In the genomic region with DNA sequence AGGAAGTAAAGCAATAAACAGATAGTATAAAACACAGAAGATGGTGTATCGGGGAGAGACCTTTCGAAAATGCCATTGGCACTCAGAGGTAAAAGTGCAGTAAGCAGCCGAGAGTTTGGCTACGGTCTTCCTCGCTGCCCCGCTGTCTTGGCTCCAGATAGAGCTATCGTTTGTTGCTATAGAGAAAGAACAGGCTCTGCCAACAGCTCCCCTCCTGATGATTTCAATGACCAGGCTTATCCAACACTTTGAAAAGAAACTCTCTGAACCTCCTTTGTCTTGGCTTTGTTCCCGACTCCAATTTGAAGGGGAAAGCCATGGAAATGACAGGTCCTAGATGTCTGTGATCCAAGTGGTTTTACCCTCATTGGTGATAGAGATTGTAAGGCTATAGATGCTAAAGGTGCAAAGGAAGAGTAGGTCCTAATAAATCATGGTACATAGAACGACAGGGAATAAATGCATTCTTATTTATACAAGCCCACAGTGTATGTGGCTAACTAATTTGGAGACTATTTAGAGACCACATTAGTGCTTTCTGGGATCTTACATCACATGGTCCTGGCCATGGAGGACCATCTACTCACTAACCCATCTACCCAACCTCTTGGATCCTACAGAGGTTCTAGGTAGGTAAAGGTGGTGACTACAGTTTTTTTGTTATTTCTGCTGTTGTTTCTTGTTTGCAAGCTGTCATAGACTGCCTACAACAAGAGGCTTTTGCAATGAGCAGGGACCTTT, we compare ENCODE assay signal across 17 mouse cellular contexts.
A peak's percentile ranks its signal among the peaks of the same experiment; 100 is the strongest.
DNase-seq lines count a peak whose midpoint lies in the region; ATAC-seq and TF ChIP-seq lines count a peak whose summit lies in the region.
"Had no signal": no experiment of that assay in that cellular context is flagged by ENCODE, and none has a peak within 500 bp of the region (broad histone marks: within the 10 kb centered on the region; RNA-seq: fewer than 3 reads in every experiment).

No protein-coding gene starts in this region.

- no peak overlapping the region for H3K4me3 ChIP-seq in forebrain, embryonic 14.5 days (ENCODE audit: low read depth, low read length)
- H3K4me3 ChIP-seq in forebrain, embryonic 12.5 days (replicated peaks): no peak overlapping the region
- no peak overlapping the region for H3K4me3 ChIP-seq in heart, postnatal 0 days (ENCODE audit: low read depth, low read length)
- H3K4me3 ChIP-seq in midbrain, embryonic 13.5 days (replicated peaks): no peak overlapping the region
- H3K4me3 ChIP-seq: embryonic facial prominence, embryonic 12.5 days; heart, adult 2 months; stomach, embryonic 15.5 days had no signal

- no peaks in the 10 kb centered on the region for H3K27me3 ChIP-seq in forebrain, embryonic 14.5 days (replicated peaks; ENCODE audit: control insufficient read depth, insufficient read depth, low read length)
- H3K27me3 ChIP-seq in forebrain, embryonic 12.5 days: no peaks in the 10 kb centered on the region
- H3K27me3 ChIP-seq in heart, postnatal 0 days (ENCODE audit: control insufficient read depth, insufficient read depth, low read length): no peaks in the 10 kb centered on the region
- no peaks in the 10 kb centered on the region for H3K27me3 ChIP-seq in midbrain, embryonic 13.5 days
- H3K27me3 ChIP-seq: embryonic facial prominence, embryonic 12.5 days; stomach, embryonic 15.5 days had no signal

- TF ChIP-seq EP300 in heart, postnatal 0 days (IDR thresholded peaks at IDR 0.05; ENCODE audit: low read depth): no peak

- no peak for TF ChIP-seq CTCF in heart, postnatal 0 days (IDR thresholded peaks at IDR 0.05; ENCODE audit: low read depth)

- H3K4me1 ChIP-seq in forebrain, embryonic 14.5 days (ENCODE audit: control insufficient read depth, insufficient read depth, low read length): peaks cover 12% of the 10 kb centered on the region; the same call in 1 of the 2 replicates
- H3K4me1 ChIP-seq in forebrain, embryonic 12.5 days: peaks cover 33% of the 10 kb centered on the region
- peaks cover 5% of the 10 kb centered on the region; the same call in 1 of the 2 replicates for H3K4me1 ChIP-seq in heart, postnatal 0 days (ENCODE audit: control insufficient read depth, insufficient read depth)
- peaks cover 31% of the 10 kb centered on the region for H3K4me1 ChIP-seq in midbrain, embryonic 13.5 days (replicated peaks)
- H3K4me1 ChIP-seq: embryonic facial prominence, embryonic 12.5 days; stomach, embryonic 15.5 days had no signal

- H3K4me2 ChIP-seq in forebrain, embryonic 14.5 days (ENCODE audit: low read length): 0 out of 2 replicates have a peak overlapping the region, but pooled peaks have one; percentile 2
- H3K4me2 ChIP-seq in forebrain, embryonic 12.5 days: no peak overlapping the region
- H3K4me2 ChIP-seq in heart, postnatal 0 days (ENCODE audit: low read depth, low read length): peak overlapping the region; percentile 38
- H3K4me2 ChIP-seq in midbrain, embryonic 13.5 days (replicated peaks): no peak overlapping the region
- H3K4me2 ChIP-seq: embryonic facial prominence, embryonic 12.5 days; stomach, embryonic 15.5 days had no signal

- no peak overlapping the region for H3K27ac ChIP-seq in forebrain, embryonic 14.5 days (ENCODE audit: low read depth, low read length)
- no peak overlapping the region for H3K27ac ChIP-seq in forebrain, embryonic 12.5 days
- H3K27ac ChIP-seq in heart, postnatal 0 days (ENCODE audit: low read depth): no peak overlapping the region
- H3K27ac ChIP-seq in midbrain, embryonic 13.5 days: no peak overlapping the region
- H3K27ac ChIP-seq: embryonic facial prominence, embryonic 12.5 days; heart, adult 2 months; kidney, postnatal 0 days; stomach, embryonic 15.5 days had no signal

- ATAC-seq in forebrain, embryonic 14.5 days: peak; percentile 77
- ATAC-seq in forebrain, embryonic 12.5 days (ENCODE audit: low FRiP score): no peak
- no peak; the same call in 1 of the 2 replicates for ATAC-seq in heart, postnatal 0 days (ENCODE audit: insufficient read depth, low read depth)
- peak; percentile 65 for ATAC-seq in midbrain, embryonic 13.5 days
- ATAC-seq: activated CD4-positive, CD25-positive, alpha-beta regulatory T cell, adult 4 months; intestine, embryonic 16.5 days had no signal

- no peaks in the 10 kb centered on the region for H3K9me3 ChIP-seq in forebrain, embryonic 14.5 days (replicated peaks; ENCODE audit: control insufficient read depth, low read length)
- H3K9me3 ChIP-seq in forebrain, embryonic 12.5 days: no peaks in the 10 kb centered on the region
- H3K9me3 ChIP-seq in heart, postnatal 0 days (replicated peaks; ENCODE audit: control insufficient read depth, low read length): no peaks in the 10 kb centered on the region
- H3K9me3 ChIP-seq in midbrain, embryonic 13.5 days: no peaks in the 10 kb centered on the region
- H3K9me3 ChIP-seq: embryonic facial prominence, embryonic 12.5 days; stomach, embryonic 15.5 days had no signal

- 20% methylated on average over 9 of the region's 9 CpGs for WGBS in forebrain, embryonic 14.5 days
- 35% methylated on average over 9 of the region's 9 CpGs for WGBS in forebrain, embryonic 12.5 days
- 22% methylated on average over 9 of the region's 9 CpGs for WGBS in heart, postnatal 0 days
- WGBS in midbrain, embryonic 13.5 days: 30% methylated on average over 9 of the region's 9 CpGs

- peak; percentile 89 for DNase-seq in forebrain, embryonic 14.5 days (ENCODE audit: low spot score)
- DNase-seq in heart, postnatal 0 days (ENCODE audit: low spot score): peak; percentile 30
- DNase-seq in heart, postnatal 10 days: no peak
- DNase-seq in Muller cell, postnatal 12 days (ENCODE audit: inconsistent ontology term): peak; percentile 43
- no peak for DNase-seq in urinary bladder, postnatal 14 days (ENCODE audit: low spot score)
- no peak for DNase-seq in cerebellum, postnatal 36 days
- DNase-seq: adrenal gland, postnatal 36 days; heart, adult 2 months; retina, postnatal 1 day; spleen, adult 18-20 months had no signal

- H3K9ac ChIP-seq in forebrain, embryonic 14.5 days (ENCODE audit: low read length): no peak overlapping the region
- H3K9ac ChIP-seq in forebrain, embryonic 12.5 days: no peak overlapping the region
- H3K9ac ChIP-seq in heart, postnatal 0 days (replicated peaks; ENCODE audit: low read depth, low read length): no peak overlapping the region
- no peak overlapping the region for H3K9ac ChIP-seq in midbrain, embryonic 13.5 days (replicated peaks)
- H3K9ac ChIP-seq: embryonic facial prominence, embryonic 12.5 days; stomach, embryonic 15.5 days had no signal

- intact Hi-C loops in heart, postnatal 10 days (cut with DNase I): no loop called here

- H3K36me3 ChIP-seq in forebrain, embryonic 14.5 days (ENCODE audit: control insufficient read depth, insufficient read depth, low read length): no peaks in the 10 kb centered on the region
- H3K36me3 ChIP-seq in forebrain, embryonic 12.5 days (replicated peaks): no peaks in the 10 kb centered on the region
- H3K36me3 ChIP-seq in heart, postnatal 0 days (replicated peaks; ENCODE audit: control insufficient read depth, insufficient read depth, low read length): no peaks in the 10 kb centered on the region
- no peaks in the 10 kb centered on the region for H3K36me3 ChIP-seq in midbrain, embryonic 13.5 days
- H3K36me3 ChIP-seq: embryonic facial prominence, embryonic 12.5 days; stomach, embryonic 15.5 days had no signal

Comparison
In these comparisons a context has a peak if more than half of its experiments do, and no peak if none do; other contexts are left out.
1. ATAC-seq: peak in forebrain, embryonic 14.5 days (single experiment) and midbrain, embryonic 13.5 days (single experiment); none in forebrain, embryonic 12.5 days (single experiment) and heart, postnatal 0 days (single experiment).
2. DNase-seq: peak in forebrain, embryonic 14.5 days (single experiment), heart, postnatal 0 days (single experiment) and Muller cell, postnatal 12 days (single experiment); none in heart, postnatal 10 days (0 of 2), urinary bladder, postnatal 14 days (single experiment) and cerebellum, postnatal 36 days (0 of 2).
3. H3K4me2 ChIP-seq: peak in forebrain, embryonic 14.5 days (single experiment) and heart, postnatal 0 days (single experiment); none in forebrain, embryonic 12.5 days (single experiment) and midbrain, embryonic 13.5 days (single experiment).